Mouse (Mus musculus): ENCODE results near the gene Adap2.
"Not testable (repeated sequence)": the region's sequence is repeated elsewhere in the genome, so short reads cannot be mapped to it uniquely, and the experiment has no call there.

DNA sequence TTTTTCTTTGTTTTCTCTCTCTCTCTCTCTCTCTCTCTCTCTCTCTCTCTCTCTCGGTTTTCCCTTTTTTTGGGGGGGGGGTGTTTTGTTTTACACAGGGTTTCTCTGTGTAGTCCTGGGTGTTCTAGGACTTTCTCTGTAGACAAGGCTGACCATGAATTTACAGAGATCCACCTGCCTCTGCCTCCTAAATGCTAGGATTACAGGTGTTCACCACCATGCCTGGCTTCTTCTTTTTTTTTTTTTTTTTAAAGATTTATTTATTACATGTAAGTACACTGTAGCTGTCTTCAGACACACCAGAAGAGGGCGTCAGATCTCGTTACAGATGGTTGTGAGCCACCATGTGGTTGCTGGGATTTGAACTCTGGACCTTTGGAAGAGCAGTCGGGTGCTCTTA is 4.9 kb upstream of the Adap2 start:
- not testable (repeated sequence) for TF ChIP-seq CTCF (IDR thresholded peaks at IDR 0.05; ENCODE audit: low read depth); EP300 (optimal IDR thresholded peaks at IDR 0.05)

Data from stomach, postnatal 0 days (tissue).